Mouse (Mus musculus): ENCODE data around the gene Gm49380. TPM values are rescaled to one million over a fixed set of nuclear protein-coding genes. Genes with fewer than 3 reads are reported as not detected.

Gm49380 gene
- polyA plus RNA-seq, 1 experiment from 2014 or later: 0.58 TPM

GRCm38 (mm10) chr9:44022100-44022847 lies 91.0 kb downstream of the Gm49380 start:
- 71% methylated on average over 8 of the region's 8 CpGs for WGBS
- Histone ChIP-seq H3K4me3 (replicated peaks) (no peak overlapping the region), H3K4me2 (no peak overlapping the region), H3K9me3 (replicated peaks) (no peaks in the 10 kb centered on the region), H3K36me3 (no peaks in the 10 kb centered on the region), H3K4me1 (no peaks in the 10 kb centered on the region), H3K27me3 (replicated peaks) (no peaks in the 10 kb centered on the region), H3K9ac (replicated peaks) (no peak overlapping the region), H3K27ac (replicated peaks) (no peak overlapping the region)
- no peak for ATAC-seq (ENCODE audit: low FRiP score)

GRCm38 (mm10) chr9:44020001-44020400 lies 93.3 kb downstream of the Gm49380 start:
- H3K27ac ChIP-seq (replicated peaks): no peak overlapping the region
- no peaks in the 10 kb centered on the region for H3K27me3 ChIP-seq (replicated peaks)
- H3K36me3 ChIP-seq: no peaks in the 10 kb centered on the region
- H3K9me3 ChIP-seq (replicated peaks): no peaks in the 10 kb centered on the region
- H3K9ac ChIP-seq (replicated peaks): no peak overlapping the region
- 85% methylated on average over 7 of the region's 7 CpGs for WGBS
- no peaks in the 10 kb centered on the region for H3K4me1 ChIP-seq
- H3K4me2 ChIP-seq: no peak overlapping the region
- H3K4me3 ChIP-seq (replicated peaks): no peak overlapping the region
- ATAC-seq (ENCODE audit: low FRiP score): no peak

GRCm38 (mm10) chr9:44017846-44018245 lies 95.5 kb downstream of the Gm49380 start:
- H3K9ac ChIP-seq (replicated peaks): no peak overlapping the region
- H3K36me3 ChIP-seq: no peaks in the 10 kb centered on the region
- H3K4me1 ChIP-seq: 0 out of 2 replicates have a peak, but pooled peaks cover 4% of the 10 kb centered on the region
- no peak overlapping the region for H3K4me2 ChIP-seq
- no peaks in the 10 kb centered on the region for H3K9me3 ChIP-seq (replicated peaks)
- no peak overlapping the region for H3K4me3 ChIP-seq (replicated peaks)
- H3K27me3 ChIP-seq (replicated peaks): no peaks in the 10 kb centered on the region
- ATAC-seq (ENCODE audit: low FRiP score): no peak
- no peak overlapping the region for H3K27ac ChIP-seq (replicated peaks)
- WGBS: 85% methylated on average over 5 of the region's 5 CpGs

Other genes with a start within 250 kb of the Gm49380 start
- 13.0 and 26.6 TPM in 2 replicates for gene Thy1, start 70.1 kb downstream of the Gm49380 start, polyA plus RNA-seq (2015; fragmentation: Nextera tagmentation; extraction: Ambion mirVana)
- 13.1 and 13.3 TPM in 2 replicates for gene Usp2, start 46.5 kb downstream of the Gm49380 start, polyA plus RNA-seq (2015; fragmentation: Nextera tagmentation; extraction: Ambion mirVana)
- 0.08 and 0.28 TPM in 2 replicates for gene Mfrp, start 11.8 kb downstream of the Gm49380 start, polyA plus RNA-seq (2015; fragmentation: Nextera tagmentation; extraction: Ambion mirVana)
- 5.8 and 9.3 TPM in 2 replicates for gene C1qtnf5, start 6.3 kb downstream of the Gm49380 start, polyA plus RNA-seq (2015; fragmentation: Nextera tagmentation; extraction: Ambion mirVana)
- gene Rnf26, start within 50 bp of the Gm49380 start, polyA plus RNA-seq (2015; fragmentation: Nextera tagmentation; extraction: Ambion mirVana): 33.7 and 42.5 TPM in 2 replicates
- 17.3 and 22.6 TPM in 2 replicates for gene Mcam, start 21.0 kb upstream of the Gm49380 start, polyA plus RNA-seq (2015; fragmentation: Nextera tagmentation; extraction: Ambion mirVana)
- 18.2 and 20.2 TPM in 2 replicates for gene Cbl, start 120.5 kb upstream of the Gm49380 start, polyA plus RNA-seq (2015; fragmentation: Nextera tagmentation; extraction: Ambion mirVana)
- not detected in 2 replicates for gene Ccdc153, start 127.2 kb upstream of the Gm49380 start, polyA plus RNA-seq (2015; fragmentation: Nextera tagmentation; extraction: Ambion mirVana)
- gene Pdzd3, start 138.0 kb upstream of the Gm49380 start, polyA plus RNA-seq (2015; fragmentation: Nextera tagmentation; extraction: Ambion mirVana): 0.61 and 0.65 TPM in 2 replicates
- gene Nlrx1, start 155.1 kb upstream of the Gm49380 start, polyA plus RNA-seq (2015; fragmentation: Nextera tagmentation; extraction: Ambion mirVana): 4.5 and 5.3 TPM in 2 replicates
- 26.8 and 30.3 TPM in 2 replicates for gene Abcg4, start 175.1 kb upstream of the Gm49380 start, polyA plus RNA-seq (2015; fragmentation: Nextera tagmentation; extraction: Ambion mirVana)
- 28.0 and 28.2 TPM in 2 replicates for gene Hinfp, start 192.2 kb upstream of the Gm49380 start, polyA plus RNA-seq (2015; fragmentation: Nextera tagmentation; extraction: Ambion mirVana)
- gene C2cd2l, start 206.8 kb upstream of the Gm49380 start, polyA plus RNA-seq (2015; fragmentation: Nextera tagmentation; extraction: Ambion mirVana): 21.7 and 24.3 TPM in 2 replicates
- 30.5 and 34.0 TPM in 2 replicates for gene Dpagt1, start 212.5 kb upstream of the Gm49380 start, polyA plus RNA-seq (2015; fragmentation: Nextera tagmentation; extraction: Ambion mirVana)
- 108 and 149 TPM in 2 replicates for gene H2afx, start 221.2 kb upstream of the Gm49380 start, polyA plus RNA-seq (2015; fragmentation: Nextera tagmentation; extraction: Ambion mirVana)
- 58.3 and 62.5 TPM in 2 replicates for gene Hmbs, start 230.7 kb upstream of the Gm49380 start, polyA plus RNA-seq (2015; fragmentation: Nextera tagmentation; extraction: Ambion mirVana)
- 37.4 and 40.8 TPM in 2 replicates for gene Vps11, start 248.2 kb upstream of the Gm49380 start, polyA plus RNA-seq (2015; fragmentation: Nextera tagmentation; extraction: Ambion mirVana)

All from neural tube, embryonic 15.5 days (tissue).